Mouse (Mus musculus) liver, embryonic 16.5 days (tissue): ENCODE data around the gene Ppat. TPM values are rescaled to one million over a fixed set of nuclear protein-coding genes. Genes with fewer than 3 reads are reported as not detected.

Experiments used
- ATAC-seq: fragments of 200-750 bp; cut with Nextera tagmentation; 2 replicates; pipeline ENCODE4 v1.8.0; 2017; ENCODE audit warnings: low read depth, mild to moderate bottlenecking, moderate number of reproducible peaks, moderate library complexity
- H3K27ac ChIP-seq: fragments of 300-500 bp; sonication (generic); 2 replicates; pipeline ENCODE4 v1.5.1; 2014; ENCODE audit warnings: mild to moderate bottlenecking, low read length
- H3K27me3 ChIP-seq: fragments of 300-500 bp; sonication (generic); 2 replicates; pipeline ENCODE4 v1.6.1; 2014; ENCODE audit warnings: low read depth, low read length, mixed read lengths; ENCODE audit not compliant: control insufficient read depth, insufficient read depth
- H3K36me3 ChIP-seq: fragments of 300-500 bp; sonication (generic); 2 replicates; pipeline ENCODE4 v1.6.1; 2014; ENCODE audit warnings: mild to moderate bottlenecking; ENCODE audit not compliant: control insufficient read depth, insufficient read depth
- H3K4me1 ChIP-seq: fragments of 300-500 bp; sonication (generic); 2 replicates; pipeline ENCODE4 v1.6.1; 2014; ENCODE audit warnings: low read depth, low read length, mixed read lengths; ENCODE audit not compliant: control insufficient read depth
- H3K4me2 ChIP-seq: fragments of 300-500 bp; sonication (generic); 2 replicates; pipeline ENCODE4 v1.6.1; 2014; ENCODE audit warnings: low read depth, low read length, mixed read lengths
- H3K4me3 ChIP-seq: fragments of 300-500 bp; sonication (generic); 2 replicates; pipeline ENCODE4 v1.5.1; 2014; ENCODE audit warnings: low read depth, mild to moderate bottlenecking, low read length
- H3K9ac ChIP-seq: fragments of 300-500 bp; sonication (generic); 2 replicates; pipeline ENCODE4 v1.6.1; 2014; ENCODE audit warnings: low read depth, low read length
- H3K9me3 ChIP-seq: fragments of 300-500 bp; sonication (generic); replicated peaks from 2 replicates; pipeline ENCODE4 v1.6.1; 2016; ENCODE audit warnings: low read length; ENCODE audit not compliant: control insufficient read depth
- WGBS: fragments of 180-500 bp; shearing (Covaris S2); extraction: QIAGEN DNeasy Blood & Tissue Kit; methylation state at CpG from one replicate; pipeline ENCODE4 v1.1.7; 2014; ENCODE audit not compliant: insufficient replicate concordance; 5-methylcytosine and 5-hydroxymethylcytosine counted together
- polyA plus RNA-seq: library from polyadenylated mRNA; unstranded; fragments of >200 nt; fragmentation: Nextera tagmentation; extraction: Ambion mirVana; gene quantifications from 2 replicates; pipeline ENCODE4 v1.2.1, GENCODE M21; 2015

The Ppat gene
- polyA plus RNA-seq, 1 experiment from 2014 or later = 18.0 TPM

GRCm38 (mm10) chr5:76953794-76954193, 2.4 kb upstream of the Ppat start:
- peaks cover 18% of the 10 kb centered on the region for H3K36me3 ChIP-seq
- H3K4me3 ChIP-seq = no peak overlapping the region
- 65% methylated on average over 3 of the region's 3 CpGs for WGBS
- peaks cover 22% of the 10 kb centered on the region for H3K4me1 ChIP-seq
- H3K4me2 ChIP-seq = 0 out of 2 replicates have a peak overlapping the region, but pooled peaks have one; percentile 31
- no peak overlapping the region for H3K27ac ChIP-seq
- H3K9me3 ChIP-seq = no peaks in the 10 kb centered on the region
- H3K9ac ChIP-seq = no peak overlapping the region
- no peaks in the 10 kb centered on the region for H3K27me3 ChIP-seq
- no peak for ATAC-seq

- Histone ChIP-seq H3K27me3 (no peaks in the 10 kb centered on the region), H3K36me3 (peaks cover 11% of the 10 kb centered on the region), H3K27ac (peak overlapping the region; percentile 85), H3K4me1 (peaks cover 29% of the 10 kb centered on the region), H3K9me3 (no peaks in the 10 kb centered on the region), H3K4me3 (peak overlapping the region; percentile 81), H3K9ac (peak overlapping the region; percentile 79), H3K4me2 (peak overlapping the region; percentile 94)
- no peak for ATAC-seq
- 6% methylated on average over 7 of the region's 7 CpGs for whole genome bisulfite sequencing
Observed at GRCm38 (mm10) chr5:76952112-76953040, 998 bp upstream of the Ppat start.

GRCm38 (mm10) chr5:76950343-76951105, 854 bp downstream of the Ppat start:
- Histone ChIP-seq H3K4me1 (peaks cover 33% of the 10 kb centered on the region), H3K27ac (peak overlapping the region; percentile 80), H3K27me3 (no peaks in the 10 kb centered on the region), H3K4me2 (peak overlapping the region; percentile 94), H3K4me3 (peak overlapping the region; percentile 81), H3K9me3 (no peaks in the 10 kb centered on the region), H3K36me3 (no peaks in the 10 kb centered on the region; the same call in 1 of the 2 replicates), H3K9ac (peak overlapping the region; percentile 75)
- no peak for ATAC-seq
- WGBS = under 1% methylated on average over 24 of the region's 24 CpGs

- no peak overlapping the region for H3K4me2 ChIP-seq
- no peak for ATAC-seq
- H3K36me3 ChIP-seq = no peaks in the 10 kb centered on the region
- no peaks in the 10 kb centered on the region for H3K9me3 ChIP-seq
- no peaks in the 10 kb centered on the region for H3K27me3 ChIP-seq
- WGBS = 84% methylated on average over 4 of the region's 4 CpGs
- no peak overlapping the region for H3K27ac ChIP-seq
- H3K9ac ChIP-seq = no peak overlapping the region
- no peak overlapping the region for H3K4me3 ChIP-seq
- peaks cover 23% of the 10 kb centered on the region for H3K4me1 ChIP-seq
Observed at GRCm38 (mm10) chr5:76947758-76948157, 3.6 kb downstream of the Ppat start.

- Histone ChIP-seq H3K27me3 (no peaks in the 10 kb centered on the region), H3K36me3 (no peaks in the 10 kb centered on the region), H3K4me1 (peaks cover 23% of the 10 kb centered on the region), H3K9me3 (no peaks in the 10 kb centered on the region), H3K9ac (no peak overlapping the region), H3K4me3 (no peak overlapping the region), H3K27ac (no peak overlapping the region), H3K4me2 (no peak overlapping the region)
- WGBS = 36% methylated on average over 4 of the region's 4 CpGs
- ATAC-seq = no peak
Observed at GRCm38 (mm10) chr5:76947142-76947541, 4.2 kb downstream of the Ppat start.

GRCm38 (mm10) chr5:76945678-76946033, 5.7 kb downstream of the Ppat start:
- ATAC-seq = no peak
- Histone ChIP-seq H3K36me3 (peaks cover 2% of the 10 kb centered on the region), H3K4me2 (no peak overlapping the region), H3K9me3 (no peaks in the 10 kb centered on the region), H3K27ac (no peak overlapping the region), H3K27me3 (no peaks in the 10 kb centered on the region), H3K4me1 (peaks cover 23% of the 10 kb centered on the region), H3K4me3 (no peak overlapping the region), H3K9ac (no peak overlapping the region)
- 74% methylated on average over 2 of the region's 2 CpGs for WGBS

GRCm38 (mm10) chr5:76944965-76945677, 6.3 kb downstream of the Ppat start:
- peaks cover 20% of the 10 kb centered on the region for H3K4me1 ChIP-seq

GRCm38 (mm10) chr5:76942505-76942904, 8.9 kb downstream of the Ppat start:
- peak; percentile 74 for ATAC-seq
- H3K36me3 ChIP-seq = peaks cover 14% of the 10 kb centered on the region

More at GRCm38 (mm10) chr5:76944965-76945677, 6.3 kb downstream of the Ppat start:
- no peaks in the 10 kb centered on the region for H3K27me3 ChIP-seq
- H3K36me3 ChIP-seq = peaks cover 7% of the 10 kb centered on the region
- H3K9ac ChIP-seq = no peak overlapping the region
- no peak overlapping the region for H3K4me3 ChIP-seq
- no peak overlapping the region for H3K27ac ChIP-seq
- WGBS = 60% methylated on average over 6 of the region's 6 CpGs
- no peak overlapping the region for H3K4me2 ChIP-seq
- H3K9me3 ChIP-seq = no peaks in the 10 kb centered on the region
- no peak for ATAC-seq

More at GRCm38 (mm10) chr5:76942505-76942904, 8.9 kb downstream of the Ppat start:
- peaks cover 9% of the 10 kb centered on the region for H3K4me1 ChIP-seq
- H3K4me3 ChIP-seq = no peak overlapping the region
- H3K9ac ChIP-seq = no peak overlapping the region
- no peaks in the 10 kb centered on the region for H3K9me3 ChIP-seq
- 71% methylated on average over 4 of the region's 4 CpGs for WGBS
- no peak overlapping the region for H3K4me2 ChIP-seq
- H3K27me3 ChIP-seq = no peaks in the 10 kb centered on the region
- H3K27ac ChIP-seq = no peak overlapping the region
